Mouse (Mus musculus) heart, embryonic 16.5 days (tissue): ENCODE results near the gene Klri1. TPM values are rescaled to one million over a fixed set of nuclear protein-coding genes. Genes with fewer than 3 reads are reported as not detected.
"Not testable (repeated sequence)": the region's sequence is repeated elsewhere in the genome, so short reads cannot be mapped to it uniquely, and the experiment has no call there.

ENCODE experiments used
- ATAC-seq: fragments of 200-750 bp; cut with Nextera tagmentation; replicated peaks from 2 replicates; pipeline ENCODE4 v1.8.0; 2017; ENCODE audit warnings: moderate number of reproducible peaks; ENCODE audit not compliant: insufficient read depth, low FRiP score; ENCODE audit errors: extremely low read depth
- H3K27ac ChIP-seq: fragments of 300-500 bp; sonication (generic); 2 replicates; pipeline ENCODE4 v1.5.1; 2014; ENCODE audit warnings: mild to moderate bottlenecking, low read length, control low read depth, moderate library complexity
- H3K27me3 ChIP-seq: fragments of 300-500 bp; sonication (generic); 2 replicates; pipeline ENCODE4 v1.6.1; 2014; ENCODE audit warnings: low read length, mixed read lengths; ENCODE audit not compliant: control insufficient read depth, insufficient read depth
- H3K36me3 ChIP-seq: fragments of 300-500 bp; sonication (generic); 2 replicates; pipeline ENCODE4 v1.6.1; 2014; ENCODE audit not compliant: control insufficient read depth, insufficient read depth
- H3K4me1 ChIP-seq: fragments of 300-500 bp; sonication (generic); 2 replicates; pipeline ENCODE4 v1.6.1; 2014; ENCODE audit warnings: low read length, mixed read lengths; ENCODE audit not compliant: control insufficient read depth, insufficient read depth
- H3K4me2 ChIP-seq: fragments of 300-500 bp; sonication (generic); 2 replicates; pipeline ENCODE4 v1.6.1; 2014; ENCODE audit warnings: low read depth, mild to moderate bottlenecking, control low read depth, low read length
- H3K4me3 ChIP-seq: fragments of 300-500 bp; sonication (generic); 2 replicates; pipeline ENCODE4 v1.5.1; 2014; ENCODE audit warnings: mild to moderate bottlenecking, control low read depth, low read length
- H3K9ac ChIP-seq: fragments of 300-500 bp; sonication (generic); 2 replicates; pipeline ENCODE4 v1.6.1; 2014; ENCODE audit warnings: low read length, control low read depth
- H3K9me3 ChIP-seq: fragments of 300-500 bp; sonication (generic); replicated peaks from 2 replicates; pipeline ENCODE4 v1.6.1; 2016; ENCODE audit warnings: low read length; ENCODE audit not compliant: control insufficient read depth
- WGBS: fragments of 180-500 bp; shearing (Covaris S2); extraction: QIAGEN DNeasy Blood & Tissue Kit; methylation state at CpG from one replicate; pipeline ENCODE4 v1.1.7; 2014; 5-methylcytosine and 5-hydroxymethylcytosine counted together
- microRNA-seq: library from miRNA; unstranded; fragments of <30 nt; microRNA quantifications from one replicate; pipeline ENCODE4, GENCODE M21; 2017
- polyA plus RNA-seq: library from polyadenylated mRNA; unstranded; fragments of >200 nt; fragmentation: Nextera tagmentation; extraction: Ambion mirVana; gene quantifications from 2 replicates; pipeline ENCODE4 v1.2.1, GENCODE M21; 2015

The Klri1 gene
- polyA plus RNA-seq, 1 experiment from 2014 or later, result not detected

- H3K27ac ChIP-seq, result no peak overlapping the region
- no peaks in the 10 kb centered on the region for H3K9me3 ChIP-seq
- H3K4me3 ChIP-seq, result no peak overlapping the region
- no peaks in the 10 kb centered on the region for H3K27me3 ChIP-seq
- no peaks in the 10 kb centered on the region for H3K36me3 ChIP-seq
- no peaks in the 10 kb centered on the region for H3K4me1 ChIP-seq
- WGBS, result 29% methylated on average over 1 of the region's 1 CpGs
- no peak overlapping the region for H3K9ac ChIP-seq
- ATAC-seq, result no peak
- no peak overlapping the region for H3K4me2 ChIP-seq
Measured at GRCm38 (mm10) chr6:129713566-129713965, 3.4 kb downstream of the Klri1 start.

- not testable (repeated sequence) for ATAC-seq, H3K36me3 ChIP-seq, H3K4me1 ChIP-seq, H3K27me3 ChIP-seq, H3K9me3 ChIP-seq, H3K9ac ChIP-seq, H3K4me2 ChIP-seq, H3K27ac ChIP-seq, H3K4me3 ChIP-seq
- WGBS, result 58% methylated on average over 10 of the region's 10 CpGs
Measured at GRCm38 (mm10) chr6:129691436-129691835, 25.5 kb downstream of the Klri1 start.

DNA sequence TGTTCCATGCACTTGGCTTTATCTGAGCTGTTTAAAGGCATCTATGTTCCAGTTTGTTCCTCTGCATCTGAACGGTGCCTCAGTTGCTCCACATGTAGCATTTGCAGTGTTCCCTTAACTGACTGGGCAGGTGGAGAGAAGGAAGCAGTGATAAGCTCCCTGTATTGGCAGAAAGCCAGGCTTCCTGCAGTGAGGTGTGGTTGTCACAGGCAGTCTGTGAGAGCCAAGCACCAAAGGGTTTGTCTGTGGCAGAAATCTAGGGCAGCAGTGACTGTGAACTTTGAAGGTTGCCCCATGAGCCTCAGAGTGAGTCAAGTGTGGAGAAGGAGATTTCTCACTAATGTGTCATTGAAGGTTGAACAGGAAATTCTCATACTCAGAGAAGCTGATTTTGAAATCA, 36.6 kb downstream of the Klri1 start:
- no peak overlapping the region for H3K9ac ChIP-seq
- ATAC-seq, result no peak
- no peaks in the 10 kb centered on the region for H3K4me1 ChIP-seq
- H3K4me3 ChIP-seq, result no peak overlapping the region
- no peaks in the 10 kb centered on the region for H3K27me3 ChIP-seq
- H3K36me3 ChIP-seq, result no peaks in the 10 kb centered on the region
- H3K4me2 ChIP-seq, result no peak overlapping the region
- no peaks in the 10 kb centered on the region for H3K9me3 ChIP-seq
- 52% methylated on average over 1 of the region's 1 CpGs for WGBS
- no peak overlapping the region for H3K27ac ChIP-seq

GRCm38 (mm10) chr6:129678873-129679272, 38.1 kb downstream of the Klri1 start, which contains the start of gene Klrc1:
Gene Klrc1, minus strand, starts transcription at chr6:129678973.
- Histone ChIP-seq H3K36me3 (no peaks in the 10 kb centered on the region), H3K9me3 (no peaks in the 10 kb centered on the region), H3K27me3 (no peaks in the 10 kb centered on the region), H3K9ac (no peak within 1 kb of the TSS), H3K4me2 (no peak within 1 kb of the TSS), H3K4me3 (no peak within 1 kb of the TSS), H3K4me1 (no peaks in the 10 kb centered on the region), H3K27ac (no peak within 1 kb of the TSS)
- WGBS, result 70% methylated on average over 3 of the region's 3 CpGs
- ATAC-seq, result no peak

DNA sequence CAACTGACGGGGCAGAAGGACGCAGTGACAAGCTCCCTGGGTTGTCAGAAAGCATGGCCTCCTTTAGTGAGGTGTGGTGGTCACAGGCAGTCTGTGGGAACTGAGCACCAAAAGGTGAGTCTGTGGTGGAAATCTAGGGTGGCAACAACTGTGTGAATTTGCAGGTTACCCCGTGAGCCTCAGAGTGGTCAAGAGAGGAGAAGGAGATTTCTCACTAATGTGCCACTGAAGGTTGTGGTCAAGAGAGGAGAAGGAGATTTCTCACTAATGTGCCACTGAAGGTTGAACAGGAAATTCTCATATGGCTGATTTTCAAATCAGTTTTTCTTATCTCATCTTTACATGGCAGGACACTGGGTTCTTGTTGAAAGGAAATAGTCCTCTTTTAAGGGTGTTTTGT, 55.6 kb downstream of the Klri1 start:
- not testable (repeated sequence) for H3K27ac ChIP-seq, ATAC-seq, H3K9me3 ChIP-seq, H3K4me2 ChIP-seq, H3K4me1 ChIP-seq, H3K9ac ChIP-seq, H3K36me3 ChIP-seq, H3K27me3 ChIP-seq, H3K4me3 ChIP-seq
- no CpG with 5 or more reads among the region's 3 CpGs for WGBS

GRCm38 (mm10) chr6:129660589-129660988, 56.3 kb downstream of the Klri1 start, which contains the start of gene Klrc2:
Gene Klrc2, minus strand, starts transcription at chr6:129660689.
- not testable (repeated sequence) for H3K36me3 ChIP-seq, H3K4me3 ChIP-seq, H3K9ac ChIP-seq, H3K9me3 ChIP-seq, ATAC-seq, H3K27me3 ChIP-seq, H3K4me1 ChIP-seq, H3K27ac ChIP-seq, H3K4me2 ChIP-seq
- 63% methylated on average over 4 of the region's 4 CpGs for WGBS

Small RNA genes lying within 50 kb of the gene (microRNA-seq; reads per million reads assigned to microRNA genes)
- gene Mir680-1, result not detected

Other genes starting within 250 kb of the Klri1 start
- gene Olr1, start 210.0 kb downstream of the Klri1 start, polyA plus RNA-seq, result 0.30 and 0.39 TPM in 2 replicates
- 0.05 TPM in 1 of 2 replicates, not detected in the other for gene Tmem52b, start 204.6 kb downstream of the Klri1 start, polyA plus RNA-seq
- 39.7 and 41.8 TPM in 2 replicates for gene Gabarapl1, start 184.0 kb downstream of the Klri1 start, polyA plus RNA-seq
- gene Klre1, start 139.2 kb downstream of the Klri1 start, polyA plus RNA-seq, result not detected in 2 replicates
- 1.0 and 2.6 TPM in 2 replicates for gene Klrd1, start 125.3 kb downstream of the Klri1 start, polyA plus RNA-seq
- 0.75 and 1.2 TPM in 2 replicates for gene Klrk1, start 93.3 kb downstream of the Klri1 start, polyA plus RNA-seq
- not detected in 2 replicates for gene Klrc3, start 73.8 kb downstream of the Klri1 start, polyA plus RNA-seq
- gene Klrc2, start 56.4 kb downstream of the Klri1 start, polyA plus RNA-seq, result 0.14 and 0.47 TPM in 2 replicates
- gene Klrc1, start 38.2 kb downstream of the Klri1 start, polyA plus RNA-seq, result 0.17 and 0.84 TPM in 2 replicates
- 0.07 TPM in 1 of 2 replicates, not detected in the other for gene Klri2, start 23.4 kb upstream of the Klri1 start, polyA plus RNA-seq
- gene Gm156, start 67.1 kb upstream of the Klri1 start, polyA plus RNA-seq, result not detected in 2 replicates
- gene Gm17631, start 145.5 kb upstream of the Klri1 start, polyA plus RNA-seq, result not detected in 2 replicates
- gene Klra17, start 159.5 kb upstream of the Klri1 start, polyA plus RNA-seq, result not detected in 2 replicates
- 0.60 TPM in 1 of 2 replicates, not detected in the other for gene Klra5, start 200.5 kb upstream of the Klri1 start, polyA plus RNA-seq